Mouse (Mus musculus) myocyte (in vitro differentiated cells): ENCODE measurements around the gene Gm6993. TPM values are rescaled to one million over a fixed set of nuclear protein-coding genes. Genes with fewer than 3 reads are reported as not detected.

Experiments
- H3K27me3 ChIP-seq: one replicate; pipeline ENCODE4 v1.6.1; 2011; ENCODE audit not compliant: control insufficient read depth, insufficient read depth, insufficient read length
- H3K36me3 ChIP-seq: one replicate; pipeline ENCODE4 v1.6.1; 2011; ENCODE audit not compliant: control insufficient read depth, insufficient read depth
- H3K4me2 ChIP-seq: one replicate; pipeline ENCODE4 v1.6.1; 2011; ENCODE audit warnings: low read depth, control low read depth
- H3K4me3 ChIP-seq: one replicate; pipeline ENCODE4 v1.5.1; 2011; ENCODE audit warnings: mild to moderate bottlenecking, control low read depth, moderate library complexity
- H3K79me2 ChIP-seq: one replicate; pipeline ENCODE4 v1.6.1; 2011; ENCODE audit not compliant: control insufficient read depth, insufficient read depth
- H3ac ChIP-seq: one replicate; pipeline ENCODE4 v1.6.1; 2011; ENCODE audit not compliant: control insufficient read depth, insufficient read length
- CEBPB ChIP-seq: IDR thresholded peaks from 2 replicates; pipeline ENCODE4 v1.6.1; 2011; ENCODE audit warnings: mild to moderate bottlenecking, moderate library complexity; ENCODE audit not compliant: poor library complexity, insufficient read depth, severe bottlenecking
- E2F4 ChIP-seq: IDR thresholded peaks from one replicate; pipeline ENCODE4 v1.6.1; 2011; ENCODE audit warnings: mild to moderate bottlenecking, control low read depth, moderate library complexity; ENCODE audit not compliant: insufficient read depth
- MAX ChIP-seq: IDR thresholded peaks from one replicate; pipeline ENCODE4 v1.6.1; 2011; ENCODE audit warnings: low read depth, mild to moderate bottlenecking, control low read depth
- MYOD1 ChIP-seq, 3 experiments: IDR thresholded peaks; one replicate each; pipeline ENCODE4 v1.6.1; 2011; ENCODE audit warnings: control low read depth in 2 of 3, low read depth in 2 of 3, mild to moderate bottlenecking in 2 of 3, moderate library complexity in 1 of 3; ENCODE audit not compliant: insufficient read length in 2 of 3, control insufficient read depth in 1 of 3
- MYOG ChIP-seq, 3 experiments: IDR thresholded peaks; one replicate each; pipeline ENCODE4 v1.6.1; 2011; ENCODE audit warnings: control low read depth in 2 of 3, low read depth in 2 of 3, mild to moderate bottlenecking in 2 of 3; ENCODE audit not compliant: insufficient read length in 2 of 3, control insufficient read depth in 1 of 3, insufficient read depth in 1 of 3
- POLR2A ChIP-seq: IDR thresholded peaks from one replicate; pipeline ENCODE4 v1.6.1; 2011; ENCODE audit warnings: low read depth, mild to moderate bottlenecking, control low read depth, moderate library complexity; ENCODE audit not compliant: insufficient read length
- POLR2AphosphoS2 ChIP-seq: IDR thresholded peaks from one replicate; pipeline ENCODE4 v1.6.1; 2011; ENCODE audit warnings: low read depth, control low read depth; ENCODE audit not compliant: insufficient read length
- REST ChIP-seq: IDR thresholded peaks from one replicate; pipeline ENCODE4 v1.6.1; 2011; ENCODE audit warnings: mild to moderate bottlenecking, control low read depth, moderate library complexity; ENCODE audit not compliant: insufficient read depth, insufficient read length
- SRF ChIP-seq: IDR thresholded peaks from one replicate; pipeline ENCODE4 v1.6.1; 2011; ENCODE audit warnings: low read depth; ENCODE audit not compliant: control insufficient read depth, insufficient read length
- TCF12 ChIP-seq: IDR thresholded peaks from one replicate; pipeline ENCODE4 v1.6.1; 2011; ENCODE audit warnings: mild to moderate bottlenecking, control low read depth; ENCODE audit not compliant: poor library complexity, insufficient read depth, severe bottlenecking
- TCF3 ChIP-seq: IDR thresholded peaks from one replicate; pipeline ENCODE4 v1.6.1; 2011; ENCODE audit warnings: low read depth, control low read depth; ENCODE audit not compliant: insufficient read length
- USF1 ChIP-seq: IDR thresholded peaks from one replicate; pipeline ENCODE4 v1.6.1; 2011; ENCODE audit warnings: low read depth, mild to moderate bottlenecking, control low read depth, moderate library complexity
- polyA plus RNA-seq: library from polyadenylated mRNA; unstranded; fragments of >200 nt; fragmentation: generic; extraction: Trizol; gene quantifications from one replicate; pipeline ENCODE4 v1.2.1, GENCODE M21; 2012; ENCODE audit warnings: missing spikeins

Gene Gm6993
- polyA plus RNA-seq, 1 experiment = not detected

DNA sequence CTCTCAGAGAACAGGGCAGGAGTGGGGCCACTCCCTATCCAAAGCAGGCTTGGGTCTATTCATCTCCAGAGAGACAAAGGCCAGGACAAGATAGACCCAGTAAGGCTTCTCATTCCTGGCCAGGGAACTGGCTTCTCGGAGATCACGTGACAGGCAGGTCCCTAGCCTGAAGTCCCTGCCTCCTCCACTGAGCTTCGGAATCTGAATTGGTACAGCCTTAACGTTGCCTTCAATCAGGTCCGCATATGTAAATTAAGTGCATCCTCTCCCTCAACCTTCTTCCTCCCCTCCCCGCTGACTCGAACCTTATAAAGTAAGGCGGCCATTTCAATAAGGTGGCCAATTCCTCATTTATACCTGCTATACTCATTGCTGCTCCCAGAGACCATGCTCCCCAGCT, 15.1 kb upstream of the Gm6993 start:
- H3K4me3 ChIP-seq = no peak overlapping the region
- no peaks in the 10 kb centered on the region for H3K36me3 ChIP-seq
- TF ChIP-seq SRF (no peak), USF1 (peak; percentile 11), MAX (no peak)
- H3ac ChIP-seq = no peak overlapping the region
- H3K27me3 ChIP-seq = no peaks in the 10 kb centered on the region
- H3K4me2 ChIP-seq = no peak overlapping the region
- H3K79me2 ChIP-seq = no peaks in the 10 kb centered on the region

GRCm38 (mm10) chr12:31227167-31227566, 13.4 kb upstream of the Gm6993 start:
- Histone ChIP-seq H3K79me2 (no peaks in the 10 kb centered on the region), H3K4me3 (no peak overlapping the region), H3ac (no peak overlapping the region), H3K4me2 (no peak overlapping the region), H3K36me3 (no peaks in the 10 kb centered on the region), H3K27me3 (no peaks in the 10 kb centered on the region)
- TF ChIP-seq SRF (no peak), MYOG (IDR thresholded peaks at IDR 0.05; ENCODE audit: control insufficient read depth in 1 of 3, insufficient read depth in 1 of 3, insufficient read length in 2 of 3, low read depth in 2 of 3) (no peak)

DNA sequence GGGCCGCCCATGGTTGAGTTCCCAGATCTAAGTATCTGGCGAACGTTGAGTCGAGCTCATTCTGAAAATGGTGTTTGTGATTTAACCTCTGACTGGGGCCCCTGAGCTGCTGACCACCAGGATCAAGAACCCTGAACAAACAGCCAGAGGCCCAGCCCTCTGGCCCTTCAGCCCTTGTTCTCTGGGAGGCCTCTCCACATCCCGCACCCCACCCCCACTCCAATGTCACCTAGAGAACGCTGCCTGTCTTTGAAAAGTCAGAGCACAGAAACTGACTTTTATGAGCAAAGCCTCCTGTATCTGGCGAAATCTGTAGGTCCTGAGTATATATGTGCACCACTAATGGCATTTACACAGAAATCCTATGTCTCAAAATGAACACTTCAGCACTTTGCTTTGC, 11.7 kb upstream of the Gm6993 start:
- TF ChIP-seq MYOG (IDR thresholded peaks at IDR 0.05; ENCODE audit: control insufficient read depth in 1 of 3, insufficient read depth in 1 of 3, insufficient read length in 2 of 3, low read depth in 2 of 3) (no peak), USF1 (no peak)
- no peaks in the 10 kb centered on the region for H3K36me3 ChIP-seq
- H3K4me3 ChIP-seq = no peak overlapping the region
- no peak overlapping the region for H3K4me2 ChIP-seq
- no peaks in the 10 kb centered on the region for H3K79me2 ChIP-seq
- H3K27me3 ChIP-seq = no peaks in the 10 kb centered on the region
- H3ac ChIP-seq = no peak overlapping the region

GRCm38 (mm10) chr12:31232635-31233034, 7.9 kb upstream of the Gm6993 start:
- H3K79me2 ChIP-seq = no peaks in the 10 kb centered on the region
- H3ac ChIP-seq = no peak overlapping the region
- H3K4me2 ChIP-seq = no peak overlapping the region
- no peaks in the 10 kb centered on the region for H3K27me3 ChIP-seq
- no peak overlapping the region for H3K4me3 ChIP-seq
- TF ChIP-seq TCF3 (no peak), CEBPB (no peak), TCF12 (no peak), POLR2AphosphoS2 (no peak), REST (no peak), E2F4 (no peak), POLR2A (no peak), SRF (no peak), USF1 (no peak), MYOG (IDR thresholded peaks at IDR 0.05; ENCODE audit: control insufficient read depth in 1 of 3, insufficient read depth in 1 of 3, insufficient read length in 2 of 3, low read depth in 2 of 3) (no peak), MYOD1 (IDR thresholded peaks at IDR 0.05; ENCODE audit: control insufficient read depth in 1 of 3, insufficient read length in 2 of 3, low read depth in 2 of 3) (no peak), MAX (no peak)
- H3K36me3 ChIP-seq = no peaks in the 10 kb centered on the region

DNA sequence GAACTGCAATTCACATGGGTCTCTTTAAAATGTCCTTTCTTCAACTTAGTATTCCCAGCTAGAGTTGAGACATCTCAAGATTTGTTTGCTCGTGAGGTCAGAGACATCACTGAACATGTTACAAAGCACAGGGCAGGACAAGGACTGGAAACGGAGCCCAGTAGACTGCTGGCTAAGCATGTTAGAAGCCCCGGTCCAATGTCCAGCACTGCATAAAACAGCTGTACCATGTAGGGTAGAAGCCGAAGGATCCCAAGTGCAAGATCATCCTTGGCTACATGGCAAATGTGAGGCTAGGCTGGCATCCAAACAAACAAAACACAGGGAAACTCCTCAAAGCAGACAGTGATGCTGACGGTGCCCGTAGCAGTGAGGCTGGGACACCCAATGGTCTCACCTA, 5.6 kb upstream of the Gm6993 start:
- Histone ChIP-seq H3K36me3 (no peaks in the 10 kb centered on the region), H3ac (no peak overlapping the region), H3K4me3 (no peak overlapping the region), H3K79me2 (no peaks in the 10 kb centered on the region), H3K27me3 (no peaks in the 10 kb centered on the region), H3K4me2 (no peak overlapping the region)
- TF ChIP-seq TCF12 = no peak
- no peak for TF ChIP-seq TCF3
- no peak for TF ChIP-seq POLR2A
- no peak for TF ChIP-seq MYOG (IDR thresholded peaks at IDR 0.05; ENCODE audit: control insufficient read depth in 1 of 3, insufficient read depth in 1 of 3, insufficient read length in 2 of 3, low read depth in 2 of 3)
- no peak for TF ChIP-seq MAX
- no peak for TF ChIP-seq SRF
- no peak for TF ChIP-seq USF1
- TF ChIP-seq E2F4 = no peak
- TF ChIP-seq MYOD1 (IDR thresholded peaks at IDR 0.05; ENCODE audit: control insufficient read depth in 1 of 3, insufficient read length in 2 of 3, low read depth in 2 of 3) = no peak
- TF ChIP-seq POLR2AphosphoS2 = no peak
- TF ChIP-seq CEBPB = no peak
- no peak for TF ChIP-seq REST
